Mouse (Mus musculus): ENCODE measurements around the gene Ttll8. TPM values are rescaled to one million over a fixed set of nuclear protein-coding genes. Genes with fewer than 3 reads are reported as not detected.

The Ttll8 gene
- polyA plus RNA-seq, 1 experiment from 2014 or later, result not detected

- no peaks in the 10 kb centered on the region for H3K27me3 ChIP-seq (ENCODE audit: control insufficient read depth, insufficient read depth, low read length)
- no peak for ATAC-seq (ENCODE audit: low FRiP score)
- no peak for DNase-seq (ENCODE audit: low spot score)
- H3K4me3 ChIP-seq (ENCODE audit: low read depth, low read length), result no peak overlapping the region
- H3K4me2 ChIP-seq (replicated peaks; ENCODE audit: low read depth, low read length), result no peak overlapping the region
- WGBS, result 80% methylated on average over 5 of the region's 5 CpGs
- H3K36me3 ChIP-seq (ENCODE audit: control insufficient read depth, insufficient read depth, low read length), result no peaks in the 10 kb centered on the region
- H3K9me3 ChIP-seq (ENCODE audit: control insufficient read depth, low read length), result no peaks in the 10 kb centered on the region
- no peak overlapping the region for H3K27ac ChIP-seq (ENCODE audit: low read depth, low read length)
- no peaks in the 10 kb centered on the region for H3K4me1 ChIP-seq (replicated peaks; ENCODE audit: control insufficient read depth, insufficient read depth, low read length)
- no peak overlapping the region for H3K9ac ChIP-seq (ENCODE audit: low read depth, low read length)
Measured at GRCm38 (mm10) chr15:88942783-88943182, 11.4 kb downstream of the Ttll8 start.

GRCm38 (mm10) chr15:88937291-88937650, 16.9 kb downstream of the Ttll8 start:
- no peak overlapping the region for H3K4me3 ChIP-seq (ENCODE audit: low read depth, low read length)
- no peak for ATAC-seq (ENCODE audit: low FRiP score)
- H3K9me3 ChIP-seq (ENCODE audit: control insufficient read depth, low read length), result no peaks in the 10 kb centered on the region
- no peak for DNase-seq (ENCODE audit: low spot score)
- no peaks in the 10 kb centered on the region for H3K4me1 ChIP-seq (replicated peaks; ENCODE audit: control insufficient read depth, insufficient read depth, low read length)
- no peak overlapping the region for H3K27ac ChIP-seq (ENCODE audit: low read depth, low read length)
- no peak overlapping the region for H3K4me2 ChIP-seq (replicated peaks; ENCODE audit: low read depth, low read length)
- no peaks in the 10 kb centered on the region for H3K36me3 ChIP-seq (ENCODE audit: control insufficient read depth, insufficient read depth, low read length)
- no peaks in the 10 kb centered on the region for H3K27me3 ChIP-seq (ENCODE audit: control insufficient read depth, insufficient read depth, low read length)
- WGBS, result 74% methylated on average over 2 of the region's 2 CpGs
- no peak overlapping the region for H3K9ac ChIP-seq (ENCODE audit: low read depth, low read length)

- Histone ChIP-seq H3K36me3 (ENCODE audit: control insufficient read depth, insufficient read depth, low read length) (no peaks in the 10 kb centered on the region), H3K4me2 (replicated peaks; ENCODE audit: low read depth, low read length) (no peak overlapping the region), H3K9ac (ENCODE audit: low read depth, low read length) (no peak overlapping the region), H3K27me3 (ENCODE audit: control insufficient read depth, insufficient read depth, low read length) (no peaks in the 10 kb centered on the region), H3K4me3 (ENCODE audit: low read depth, low read length) (no peak overlapping the region), H3K4me1 (replicated peaks; ENCODE audit: control insufficient read depth, insufficient read depth, low read length) (no peaks in the 10 kb centered on the region), H3K27ac (ENCODE audit: low read depth, low read length) (no peak overlapping the region), H3K9me3 (ENCODE audit: control insufficient read depth, low read length) (no peaks in the 10 kb centered on the region)
- ATAC-seq (ENCODE audit: low FRiP score), result no peak
- 71% methylated on average over 6 of the region's 6 CpGs for WGBS
- DNase-seq (ENCODE audit: low spot score), result no peak
Measured at GRCm38 (mm10) chr15:88936619-88937290, 17.5 kb downstream of the Ttll8 start.

GRCm38 (mm10) chr15:88934141-88934540, 20.1 kb downstream of the Ttll8 start:
- H3K4me2 ChIP-seq (replicated peaks; ENCODE audit: low read depth, low read length), result no peak overlapping the region
- no peak overlapping the region for H3K27ac ChIP-seq (ENCODE audit: low read depth, low read length)
- peak; percentile 27 for DNase-seq (ENCODE audit: low spot score)
- 69% methylated on average over 7 of the region's 7 CpGs for WGBS
- H3K4me3 ChIP-seq (ENCODE audit: low read depth, low read length), result no peak overlapping the region
- no peaks in the 10 kb centered on the region for H3K27me3 ChIP-seq (ENCODE audit: control insufficient read depth, insufficient read depth, low read length)
- H3K36me3 ChIP-seq (ENCODE audit: control insufficient read depth, insufficient read depth, low read length), result no peaks in the 10 kb centered on the region
- H3K4me1 ChIP-seq (replicated peaks; ENCODE audit: control insufficient read depth, insufficient read depth, low read length), result no peaks in the 10 kb centered on the region
- no peak overlapping the region for H3K9ac ChIP-seq (ENCODE audit: low read depth, low read length)
- no peaks in the 10 kb centered on the region for H3K9me3 ChIP-seq (ENCODE audit: control insufficient read depth, low read length)
- ATAC-seq (ENCODE audit: low FRiP score), result no peak

- Histone ChIP-seq H3K36me3 (ENCODE audit: control insufficient read depth, insufficient read depth, low read length) (no peaks in the 10 kb centered on the region), H3K4me3 (ENCODE audit: low read depth, low read length) (no peak overlapping the region), H3K27ac (ENCODE audit: low read depth, low read length) (no peak overlapping the region), H3K9ac (ENCODE audit: low read depth, low read length) (no peak overlapping the region), H3K9me3 (ENCODE audit: control insufficient read depth, low read length) (no peaks in the 10 kb centered on the region), H3K4me2 (replicated peaks; ENCODE audit: low read depth, low read length) (no peak overlapping the region), H3K27me3 (ENCODE audit: control insufficient read depth, insufficient read depth, low read length) (no peaks in the 10 kb centered on the region), H3K4me1 (replicated peaks; ENCODE audit: control insufficient read depth, insufficient read depth, low read length) (no peaks in the 10 kb centered on the region)
- WGBS, result 84% methylated on average over 10 of the region's 10 CpGs
- ATAC-seq (ENCODE audit: low FRiP score) (no peak), DNase-seq (ENCODE audit: low spot score) (no peak)
Measured at GRCm38 (mm10) chr15:88932667-88933066, 21.6 kb downstream of the Ttll8 start.

DNA sequence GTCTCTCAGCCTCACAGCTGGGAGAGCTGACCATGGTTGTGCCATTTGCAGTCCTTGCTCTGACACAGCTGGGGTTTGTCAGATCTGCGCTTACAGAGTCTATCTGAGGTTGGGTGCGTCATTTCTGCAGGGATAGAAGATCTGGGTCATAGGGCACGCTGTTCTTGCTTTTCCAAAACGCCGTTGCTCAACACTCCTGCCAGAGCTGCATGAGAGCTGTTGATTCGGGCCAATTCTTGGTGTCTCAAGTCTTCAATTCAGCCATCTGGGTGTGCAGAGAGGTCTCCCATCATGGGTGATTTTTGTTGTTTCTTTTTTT, 32.3 kb downstream of the Ttll8 start:
- no peaks in the 10 kb centered on the region for H3K4me1 ChIP-seq (replicated peaks; ENCODE audit: control insufficient read depth, insufficient read depth, low read length)
- DNase-seq (ENCODE audit: low spot score), result no peak
- H3K27me3 ChIP-seq (ENCODE audit: control insufficient read depth, insufficient read depth, low read length), result no peaks in the 10 kb centered on the region
- H3K9me3 ChIP-seq (ENCODE audit: control insufficient read depth, low read length), result no peaks in the 10 kb centered on the region
- H3K27ac ChIP-seq (ENCODE audit: low read depth, low read length), result no peak overlapping the region
- WGBS, result 80% methylated on average over 6 of the region's 6 CpGs
- H3K4me2 ChIP-seq (replicated peaks; ENCODE audit: low read depth, low read length), result no peak overlapping the region
- no peak overlapping the region for H3K9ac ChIP-seq (ENCODE audit: low read depth, low read length)
- H3K36me3 ChIP-seq (ENCODE audit: control insufficient read depth, insufficient read depth, low read length), result no peaks in the 10 kb centered on the region
- no peak overlapping the region for H3K4me3 ChIP-seq (ENCODE audit: low read depth, low read length)
- no peak for ATAC-seq (ENCODE audit: low FRiP score)

GRCm38 (mm10) chr15:88921131-88921991, 32.9 kb downstream of the Ttll8 start:
- no peaks in the 10 kb centered on the region for H3K9me3 ChIP-seq (ENCODE audit: control insufficient read depth, low read length)
- H3K9ac ChIP-seq (ENCODE audit: low read depth, low read length), result no peak overlapping the region
- no peaks in the 10 kb centered on the region for H3K36me3 ChIP-seq (ENCODE audit: control insufficient read depth, insufficient read depth, low read length)
- no peaks in the 10 kb centered on the region for H3K4me1 ChIP-seq (replicated peaks; ENCODE audit: control insufficient read depth, insufficient read depth, low read length)
- no peak overlapping the region for H3K4me2 ChIP-seq (replicated peaks; ENCODE audit: low read depth, low read length)
- H3K27me3 ChIP-seq (ENCODE audit: control insufficient read depth, insufficient read depth, low read length), result no peaks in the 10 kb centered on the region
- H3K4me3 ChIP-seq (ENCODE audit: low read depth, low read length), result no peak overlapping the region
- ATAC-seq (ENCODE audit: low FRiP score), result peak; percentile 63; the same call in 1 of the 2 replicates
- peak; percentile 90 for DNase-seq (ENCODE audit: low spot score)
- no peak overlapping the region for H3K27ac ChIP-seq (ENCODE audit: low read depth, low read length)
- 35% methylated on average over 12 of the region's 12 CpGs for WGBS

DNA sequence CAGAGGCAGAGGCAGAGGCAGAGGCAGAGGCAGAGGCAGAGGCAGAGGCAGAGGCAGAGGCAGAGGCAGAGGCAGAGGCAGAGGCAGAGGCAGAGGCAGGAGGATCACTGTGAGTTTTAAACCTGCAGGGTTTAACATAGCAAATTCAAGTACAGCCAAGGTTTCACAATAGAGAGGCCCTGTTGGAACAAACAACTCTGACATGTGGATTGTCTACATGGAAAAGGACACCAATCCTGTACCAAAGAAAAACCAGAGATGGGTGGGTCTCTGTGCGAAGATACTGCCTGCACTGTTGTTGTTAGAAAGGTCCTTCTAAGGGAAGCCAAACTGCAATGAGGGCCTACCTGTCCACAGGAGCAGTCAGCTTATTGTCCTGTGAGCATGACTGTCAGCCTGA, 34.2 kb downstream of the Ttll8 start:
- 86% methylated on average over 1 of the region's 1 CpGs for WGBS
- DNase-seq (ENCODE audit: low spot score) (no peak), ATAC-seq (ENCODE audit: low FRiP score) (no peak)
- Histone ChIP-seq H3K36me3 (ENCODE audit: control insufficient read depth, insufficient read depth, low read length) (no peaks in the 10 kb centered on the region), H3K9me3 (ENCODE audit: control insufficient read depth, low read length) (no peaks in the 10 kb centered on the region), H3K4me1 (replicated peaks; ENCODE audit: control insufficient read depth, insufficient read depth, low read length) (no peaks in the 10 kb centered on the region), H3K4me2 (replicated peaks; ENCODE audit: low read depth, low read length) (no peak overlapping the region), H3K27ac (ENCODE audit: low read depth, low read length) (no peak overlapping the region), H3K27me3 (ENCODE audit: control insufficient read depth, insufficient read depth, low read length) (no peaks in the 10 kb centered on the region), H3K9ac (ENCODE audit: low read depth, low read length) (no peak overlapping the region), H3K4me3 (ENCODE audit: low read depth, low read length) (no peak overlapping the region)

- 86% methylated on average over 12 of the region's 12 CpGs for WGBS
Measured at GRCm38 (mm10) chr15:88919328-88919727, 34.9 kb downstream of the Ttll8 start.

More at GRCm38 (mm10) chr15:88919328-88919727, 34.9 kb downstream of the Ttll8 start:
- Histone ChIP-seq H3K4me1 (replicated peaks; ENCODE audit: control insufficient read depth, insufficient read depth, low read length) (no peaks in the 10 kb centered on the region), H3K36me3 (ENCODE audit: control insufficient read depth, insufficient read depth, low read length) (no peaks in the 10 kb centered on the region), H3K4me2 (replicated peaks; ENCODE audit: low read depth, low read length) (no peak overlapping the region), H3K4me3 (ENCODE audit: low read depth, low read length) (no peak overlapping the region), H3K27me3 (ENCODE audit: control insufficient read depth, insufficient read depth, low read length) (no peaks in the 10 kb centered on the region), H3K9ac (ENCODE audit: low read depth, low read length) (no peak overlapping the region), H3K27ac (ENCODE audit: low read depth, low read length) (no peak overlapping the region), H3K9me3 (ENCODE audit: control insufficient read depth, low read length) (no peaks in the 10 kb centered on the region)
- DNase-seq (ENCODE audit: low spot score) (no peak), ATAC-seq (ENCODE audit: low FRiP score) (no peak)

All from hindbrain, embryonic 11.5 days (tissue).